Mouse (Mus musculus) effector memory CD4-positive, alpha-beta T cell, adult 5 months (primary cell): ENCODE measurements around the gene Gm6685. TPM values are rescaled to one million over a fixed set of nuclear protein-coding genes. Genes with fewer than 3 reads are reported as not detected.

Experiments
- polyA plus RNA-seq: library from polyadenylated mRNA; unstranded; fragments of 100-300 nt; shearing (Covaris generic); gene quantifications from one replicate; pipeline ENCODE4 v1.2.1, GENCODE M21; 2017

Gene Gm6685
- not detected for polyA plus RNA-seq

DNA sequence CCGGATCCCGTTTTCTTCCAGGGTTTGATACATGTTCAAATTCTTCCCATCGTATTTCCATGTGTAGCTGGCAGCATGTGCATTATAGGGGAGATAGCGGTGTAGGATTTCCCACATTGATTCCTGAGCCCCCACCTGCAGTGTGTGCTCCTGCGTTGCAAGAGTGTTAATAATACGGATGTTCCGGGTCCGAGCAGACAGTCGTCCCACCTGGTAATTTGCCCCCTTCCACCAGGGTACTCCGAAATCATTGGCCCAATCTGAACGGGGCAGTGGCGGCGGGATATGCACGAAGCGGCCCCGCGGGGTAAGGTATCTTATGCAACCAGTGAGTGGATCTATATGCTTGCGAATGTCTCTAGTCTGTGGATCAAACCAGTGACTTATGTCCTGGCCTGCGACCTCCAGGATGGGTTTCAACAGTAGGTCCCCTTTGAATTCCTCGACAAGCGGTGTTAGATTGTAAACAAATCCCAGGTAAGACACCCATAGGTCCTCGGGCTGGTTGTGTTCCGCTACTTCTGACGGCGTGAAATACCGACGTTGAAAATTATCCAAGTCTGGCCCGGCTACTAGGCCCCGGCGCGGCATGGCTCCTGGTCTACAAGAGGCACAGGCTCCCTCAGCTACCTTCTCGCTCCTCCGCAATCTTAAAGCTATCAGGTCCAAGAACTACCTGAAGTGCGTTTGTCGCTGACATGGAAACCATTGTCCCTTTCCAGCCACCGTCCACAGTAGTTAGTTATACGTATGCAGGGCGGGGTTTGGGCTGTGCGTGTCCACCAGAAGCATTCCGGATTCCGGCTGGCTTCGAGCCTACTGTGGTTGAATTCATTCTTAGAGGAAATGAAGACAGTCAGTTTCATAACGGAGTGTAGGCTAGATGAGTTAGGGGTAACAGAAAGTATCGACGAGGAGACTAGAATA lies at the start of gene Gm6685:
Gene Gm6685 (minus strand): TSS at position 644 of the 927 bp plus-strand sequence.

Other genes starting within 250 kb of the Gm6685 start
- not detected for gene Ccdc85a, start 244.5 kb upstream of the Gm6685 start, polyA plus RNA-seq